Mouse (Mus musculus): ENCODE results near the gene Abcb10. TPM values are rescaled to one million over a fixed set of nuclear protein-coding genes. Genes with fewer than 3 reads are reported as not detected.
"Not testable (repeated sequence)": the region's sequence is repeated elsewhere in the genome, so short reads cannot be mapped to it uniquely, and the experiment has no call there.

The Abcb10 gene
- polyA plus RNA-seq (2012; ENCODE audit: insufficient read depth, insufficient read length, missing spikeins), result 7.1 TPM in 2 replicates

DNA sequence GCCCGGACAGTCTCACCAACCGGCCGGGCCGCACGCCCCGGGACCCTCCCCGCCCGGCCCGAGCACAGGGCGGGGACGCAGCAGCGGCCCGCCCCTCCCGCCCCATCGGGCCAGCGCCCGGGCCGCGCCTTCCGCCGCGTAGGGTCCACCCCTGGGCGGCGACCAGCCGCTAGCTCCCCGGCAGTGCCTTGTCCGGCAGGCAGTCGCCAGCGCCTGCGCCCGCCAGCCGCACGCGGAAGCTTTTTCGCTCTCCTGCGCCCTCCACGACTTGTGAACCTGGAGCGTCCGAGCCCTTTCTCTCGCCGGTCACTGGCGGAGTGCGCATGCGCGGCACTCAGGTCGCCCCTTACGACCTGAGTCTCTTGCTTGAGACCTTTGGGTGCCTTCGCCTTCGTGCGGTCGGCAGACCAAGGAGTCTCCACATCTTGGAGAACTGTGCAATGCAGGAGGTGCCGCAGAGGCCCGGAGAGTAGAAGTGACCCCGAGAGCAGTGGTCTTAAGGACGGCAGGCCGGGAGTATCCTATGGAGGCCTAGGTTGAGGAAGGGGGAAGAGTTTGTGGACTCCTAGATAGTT is at the start of gene Abcb10:
Abcb10 (minus strand) TSS at position 297 of the 575 bp plus-strand sequence.
- Histone ChIP-seq H3K27ac (ENCODE audit: insufficient read depth, low read depth, low read length) (peak within 1 kb of the TSS; percentile 60), H3K4me1 (ENCODE audit: control insufficient read depth, insufficient read depth, low read length) (peaks cover 22% of the 10 kb centered on the region), H3K4me3 (ENCODE audit: insufficient read depth, low read length) (peak within 1 kb of the TSS; percentile 95)
- TF ChIP-seq POLR2A (IDR thresholded peaks at IDR 0.05; ENCODE audit: borderline replicate concordance, low read depth, low read length) (peak; percentile 53; the same call in 1 of the 2 replicates), CTCF (IDR thresholded peaks at IDR 0.05; ENCODE audit: low read depth, low read length) (no peak)

DNA sequence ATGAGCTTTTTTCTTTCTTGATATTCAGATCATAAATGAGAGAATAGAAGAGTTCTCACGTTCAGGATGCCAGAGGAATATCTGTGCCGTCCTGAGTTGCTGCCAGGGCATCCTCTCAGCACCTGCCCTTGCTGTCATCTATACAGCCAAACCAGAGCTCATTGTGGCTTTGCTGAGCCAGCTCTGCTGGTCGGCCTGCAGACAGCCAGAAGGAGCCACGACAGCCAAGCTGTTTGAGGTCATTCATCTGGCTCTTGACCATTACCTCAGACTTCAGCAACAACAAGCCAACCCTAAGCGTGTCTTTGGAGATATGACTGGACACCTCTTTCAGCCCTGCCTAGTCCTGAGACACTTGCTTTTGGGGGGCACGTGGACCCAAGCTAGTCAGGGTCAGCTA is 44.9 kb upstream of the Abcb10 start:
- Histone ChIP-seq H3K4me3 (ENCODE audit: insufficient read depth, low read length) (no peak overlapping the region), H3K27ac (ENCODE audit: insufficient read depth, low read depth, low read length) (no peak overlapping the region), H3K4me1 (ENCODE audit: control insufficient read depth, insufficient read depth, low read length) (no peaks in the 10 kb centered on the region)
- no peak for TF ChIP-seq CTCF (IDR thresholded peaks at IDR 0.05; ENCODE audit: low read depth, low read length)
- no peak for TF ChIP-seq POLR2A (IDR thresholded peaks at IDR 0.05; ENCODE audit: borderline replicate concordance, low read depth, low read length)

DNA sequence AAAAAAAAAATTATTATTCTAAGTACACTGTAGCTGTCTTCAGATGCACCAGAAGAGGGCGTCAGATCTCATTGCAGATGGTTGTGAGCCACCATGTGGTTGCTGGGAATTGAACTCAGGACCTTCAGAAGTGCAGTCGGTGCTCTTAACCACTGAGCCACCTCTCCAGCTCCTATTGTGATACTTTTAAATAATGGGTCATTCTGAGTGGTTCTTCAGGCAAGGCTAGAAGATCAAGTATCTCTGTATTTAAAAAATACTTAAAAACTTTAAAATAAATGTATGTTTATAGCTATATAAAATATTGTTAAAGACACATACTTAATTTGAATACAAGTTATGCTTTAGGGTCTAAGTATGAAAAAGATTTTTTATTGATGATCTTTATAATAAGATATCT is 43.3 kb upstream of the Abcb10 start:
- not testable (repeated sequence) for H3K4me1 ChIP-seq (ENCODE audit: control insufficient read depth, insufficient read depth, low read length); H3K27ac ChIP-seq (ENCODE audit: insufficient read depth, low read depth, low read length)

DNA sequence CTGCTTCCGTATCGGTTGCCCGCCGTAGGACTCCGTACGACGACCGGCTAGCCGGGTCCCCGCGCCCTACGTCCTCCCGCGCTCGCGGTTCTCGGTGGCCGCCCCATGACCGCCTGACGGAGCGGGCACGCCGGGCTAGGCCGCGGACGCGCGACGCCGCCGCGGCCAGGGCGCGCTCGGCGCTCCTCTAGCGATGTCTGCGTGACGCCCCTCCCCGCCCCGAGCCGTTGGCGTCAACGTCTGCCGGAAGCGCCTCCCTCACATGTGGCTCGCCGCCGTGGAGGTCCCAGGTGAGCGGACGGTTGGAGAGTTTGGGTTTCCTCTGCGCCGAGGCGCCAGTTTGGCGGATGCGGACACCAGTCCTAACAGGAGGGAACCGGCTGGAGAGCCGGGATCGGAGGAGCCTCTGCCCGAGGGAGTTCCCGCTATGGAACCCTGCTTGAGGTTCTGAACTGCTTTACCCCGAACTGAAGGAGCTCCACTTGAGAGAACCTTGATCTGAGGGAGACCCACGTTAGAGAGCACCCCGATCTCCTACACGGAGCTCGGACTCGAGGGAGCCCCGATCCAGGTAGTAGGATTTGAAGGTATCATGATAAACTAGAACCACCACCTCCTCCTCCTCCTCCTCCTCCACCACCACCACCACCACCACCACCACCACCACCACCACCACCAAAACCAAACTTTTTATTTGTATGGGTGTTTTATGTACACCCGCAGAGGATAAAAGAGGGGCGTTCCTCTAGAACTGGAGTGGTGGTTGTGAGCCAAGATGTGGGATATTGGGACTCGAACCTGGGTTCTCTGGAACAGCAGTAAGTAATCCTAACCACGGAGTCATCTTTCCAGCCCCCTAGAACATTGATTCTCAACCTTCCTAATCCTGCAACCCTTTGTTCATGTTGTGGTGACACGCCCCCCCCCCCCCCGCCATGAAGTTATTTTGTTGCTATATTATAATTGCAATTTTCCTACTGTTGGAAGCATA is 38.6 kb upstream of the Abcb10 start, which contains the start of the genes Taf5l and Urb2:
Taf5l (minus strand) TSS at position 161 of the 991 bp plus-strand sequence.
Urb2 (plus strand) TSS at position 272 of the 991 bp plus-strand sequence.
- Histone ChIP-seq H3K27ac (ENCODE audit: insufficient read depth, low read depth, low read length) (peak within 1 kb of the TSS; percentile 84), H3K4me3 (ENCODE audit: insufficient read depth, low read length) (peak within 1 kb of the TSS; percentile 81), H3K4me1 (ENCODE audit: control insufficient read depth, insufficient read depth, low read length) (peaks cover 23% of the 10 kb centered on the region)
- TF ChIP-seq POLR2A (IDR thresholded peaks at IDR 0.05; ENCODE audit: borderline replicate concordance, low read depth, low read length) (no peak), CTCF (IDR thresholded peaks at IDR 0.05; ENCODE audit: low read depth, low read length) (no peak)

More for the DNA sequence above, 43.3 kb upstream of the Abcb10 start:
- not testable (repeated sequence) for H3K4me3 ChIP-seq (ENCODE audit: insufficient read depth, low read length)

DNA sequence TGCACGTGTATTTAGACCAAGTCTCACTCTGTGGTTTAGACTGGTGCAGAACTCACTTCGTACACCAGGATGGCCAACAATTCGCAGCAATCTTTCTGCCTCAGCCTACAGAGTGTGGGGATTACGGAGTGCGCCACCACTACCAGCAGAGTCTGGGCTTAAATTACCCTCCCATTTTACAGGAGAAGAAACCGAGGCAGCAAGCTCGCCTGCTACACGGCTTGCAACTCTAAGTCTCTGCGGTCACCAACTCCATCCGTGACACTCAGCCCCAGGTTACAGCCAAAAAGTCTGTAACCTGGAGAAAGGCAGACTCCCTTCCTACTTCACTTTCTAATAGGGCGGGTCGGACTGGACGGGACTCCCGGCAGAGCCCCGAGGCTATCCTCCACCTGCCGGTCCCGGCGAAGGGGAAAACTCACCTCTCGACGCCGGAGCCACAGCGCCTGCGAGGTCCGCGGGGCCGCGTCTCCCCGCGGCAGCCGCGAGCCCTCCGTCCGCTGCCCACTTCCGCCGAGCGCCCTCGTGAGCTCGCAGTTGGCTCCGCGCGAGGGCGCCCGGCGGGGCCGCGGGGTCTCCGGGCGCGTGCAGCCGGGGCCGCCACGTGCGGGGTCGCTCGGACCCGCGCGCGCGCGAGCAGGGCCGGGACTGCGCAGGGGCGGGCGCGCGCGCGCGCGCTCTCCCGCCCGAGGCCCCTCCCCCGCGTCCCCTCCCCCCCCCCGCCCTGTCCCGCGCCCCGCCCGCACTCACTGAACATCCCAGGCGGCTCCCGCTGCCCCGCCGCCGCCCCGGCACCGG is 37.7 kb upstream of the Abcb10 start:
- Histone ChIP-seq H3K27ac (ENCODE audit: insufficient read depth, low read depth, low read length) (peak overlapping the region; percentile 84), H3K4me1 (ENCODE audit: control insufficient read depth, insufficient read depth, low read length) (peaks cover 25% of the 10 kb centered on the region), H3K4me3 (ENCODE audit: insufficient read depth, low read length) (peak overlapping the region; percentile 81)
- peak; percentile 71; the same call in 1 of the 2 replicates for TF ChIP-seq POLR2A (IDR thresholded peaks at IDR 0.05; ENCODE audit: borderline replicate concordance, low read depth, low read length)
- no peak for TF ChIP-seq CTCF (IDR thresholded peaks at IDR 0.05; ENCODE audit: low read depth, low read length)

DNA sequence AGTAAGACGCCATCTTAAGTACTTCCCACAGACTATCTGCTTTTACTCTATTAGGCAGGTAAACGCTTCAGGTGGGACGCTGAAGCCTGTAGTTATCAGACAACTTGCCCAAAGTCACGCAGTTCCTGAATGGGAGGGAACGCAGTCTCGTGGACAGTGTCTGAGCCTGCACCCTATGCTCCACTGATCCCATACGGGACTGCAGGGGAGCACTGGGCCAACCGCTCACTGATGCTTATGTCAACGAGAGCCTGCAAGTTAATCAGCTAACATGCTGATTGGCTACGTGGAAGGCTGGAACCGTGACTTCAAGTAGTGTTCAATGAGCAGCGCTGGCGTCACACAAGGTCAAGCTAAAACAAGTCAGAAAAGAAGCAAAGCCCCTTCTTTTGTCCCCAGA is 36.9 kb upstream of the Abcb10 start:
- Histone ChIP-seq H3K27ac (ENCODE audit: insufficient read depth, low read depth, low read length) (no peak overlapping the region), H3K4me3 (ENCODE audit: insufficient read depth, low read length) (peak overlapping the region; percentile 80), H3K4me1 (ENCODE audit: control insufficient read depth, insufficient read depth, low read length) (peaks cover 27% of the 10 kb centered on the region)
- TF ChIP-seq POLR2A (IDR thresholded peaks at IDR 0.05; ENCODE audit: borderline replicate concordance, low read depth, low read length), result no peak
- TF ChIP-seq CTCF (IDR thresholded peaks at IDR 0.05; ENCODE audit: low read depth, low read length), result no peak

- peaks cover 25% of the 10 kb centered on the region for H3K4me1 ChIP-seq (ENCODE audit: control insufficient read depth, insufficient read depth, low read length)
- H3K27ac ChIP-seq (ENCODE audit: insufficient read depth, low read depth, low read length), result no peak overlapping the region
- no peak overlapping the region for H3K4me3 ChIP-seq (ENCODE audit: insufficient read depth, low read length)
- no peak for TF ChIP-seq POLR2A (IDR thresholded peaks at IDR 0.05; ENCODE audit: borderline replicate concordance, low read depth, low read length)
- no peak for TF ChIP-seq CTCF (IDR thresholded peaks at IDR 0.05; ENCODE audit: low read depth, low read length)
These were observed 31.8 kb upstream of the Abcb10 start for GRCm38 (mm10) chr8:124014751-124015150.

- H3K27ac ChIP-seq (ENCODE audit: insufficient read depth, low read depth, low read length); H3K4me3 ChIP-seq (ENCODE audit: insufficient read depth, low read length): not testable (repeated sequence)
- peaks cover 21% of the 10 kb centered on the region for H3K4me1 ChIP-seq (ENCODE audit: control insufficient read depth, insufficient read depth, low read length)
These were observed 31.4 kb upstream of the Abcb10 start for GRCm38 (mm10) chr8:124014299-124014698.

DNA sequence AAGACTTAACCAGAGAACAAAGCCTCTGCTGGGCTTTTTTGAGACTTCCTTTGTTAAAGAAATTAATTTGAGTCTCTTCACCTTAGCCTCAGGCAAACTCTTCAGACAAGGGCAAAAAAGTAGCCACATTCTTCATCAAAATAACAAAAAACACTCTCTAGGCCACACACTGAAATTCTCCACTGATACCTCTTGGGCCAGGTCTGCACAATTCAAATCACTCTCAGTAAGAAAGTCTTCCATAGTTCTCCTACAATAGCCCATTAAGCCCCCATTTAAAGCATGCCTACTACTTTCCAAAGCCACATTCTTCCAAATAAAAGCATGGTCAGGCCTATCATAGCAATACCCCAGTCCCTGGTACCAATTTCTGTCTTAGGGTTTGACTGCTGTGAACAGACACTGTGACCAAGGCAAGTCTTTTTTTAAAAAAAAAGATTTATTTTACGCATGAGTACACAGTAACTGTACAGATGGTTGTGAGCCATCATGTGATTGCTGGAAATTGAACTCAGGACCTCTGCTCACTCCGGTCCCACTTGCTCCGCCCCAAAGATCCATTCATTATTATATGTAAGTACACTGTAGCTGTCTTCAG is 29.2 kb upstream of the Abcb10 start:
- Histone ChIP-seq H3K27ac (ENCODE audit: insufficient read depth, low read depth, low read length) (no peak overlapping the region), H3K4me3 (ENCODE audit: insufficient read depth, low read length) (no peak overlapping the region), H3K4me1 (ENCODE audit: control insufficient read depth, insufficient read depth, low read length) (peaks cover 19% of the 10 kb centered on the region)
- TF ChIP-seq CTCF (IDR thresholded peaks at IDR 0.05; ENCODE audit: low read depth, low read length) (no peak), POLR2A (IDR thresholded peaks at IDR 0.05; ENCODE audit: borderline replicate concordance, low read depth, low read length) (no peak)
